Mouse (Mus musculus) forebrain, embryonic 12.5 days (tissue): ENCODE data around the gene Tut7. TPM values are rescaled to one million over a fixed set of nuclear protein-coding genes. Genes with fewer than 3 reads are reported as not detected.

Experiments used
- polyA plus RNA-seq: library from polyadenylated mRNA; unstranded; fragments of >200 nt; fragmentation: Nextera tagmentation; extraction: Ambion mirVana; gene quantifications from 2 replicates; pipeline ENCODE4 v1.2.1, GENCODE M21; 2016

The Tut7 gene
- polyA plus RNA-seq, 1 experiment from 2014 or later, result 63.8 TPM

Other genes with a start within 250 kb of the Tut7 start
- 24.5 and 28.2 TPM in 2 replicates for gene Agtpbp1, start 237.9 kb downstream of the Tut7 start, polyA plus RNA-seq
- 151 and 157 TPM in 2 replicates for gene Naa35, start 237.9 kb downstream of the Tut7 start, polyA plus RNA-seq
- gene Golm1, start 147.3 kb downstream of the Tut7 start, polyA plus RNA-seq, result 109 and 114 TPM in 2 replicates
- not detected in 2 replicates for gene 4921517D22Rik, start 129.0 kb downstream of the Tut7 start, polyA plus RNA-seq
- gene Spata31d1a, start 112.8 kb downstream of the Tut7 start, polyA plus RNA-seq, result 0.17 and 0.28 TPM in 2 replicates
- gene Spata31d1b, start 110.9 kb downstream of the Tut7 start, polyA plus RNA-seq, result not detected in 2 replicates
- gene Spata31d1d, start 91.4 kb downstream of the Tut7 start, polyA plus RNA-seq, result not detected in 2 replicates
- 0.05 TPM in 1 of 2 replicates, not detected in the other for gene 1700014D04Rik, start 76.4 kb downstream of the Tut7 start, polyA plus RNA-seq
- gene Isca1, start 53.3 kb downstream of the Tut7 start, polyA plus RNA-seq, result 111 and 113 TPM in 2 replicates
- gene Gm49354, start 40.9 kb downstream of the Tut7 start, polyA plus RNA-seq, result not detected in 2 replicates